Mouse (Mus musculus): ENCODE results near the gene Gm45716.

Gm45716 gene

DNA sequence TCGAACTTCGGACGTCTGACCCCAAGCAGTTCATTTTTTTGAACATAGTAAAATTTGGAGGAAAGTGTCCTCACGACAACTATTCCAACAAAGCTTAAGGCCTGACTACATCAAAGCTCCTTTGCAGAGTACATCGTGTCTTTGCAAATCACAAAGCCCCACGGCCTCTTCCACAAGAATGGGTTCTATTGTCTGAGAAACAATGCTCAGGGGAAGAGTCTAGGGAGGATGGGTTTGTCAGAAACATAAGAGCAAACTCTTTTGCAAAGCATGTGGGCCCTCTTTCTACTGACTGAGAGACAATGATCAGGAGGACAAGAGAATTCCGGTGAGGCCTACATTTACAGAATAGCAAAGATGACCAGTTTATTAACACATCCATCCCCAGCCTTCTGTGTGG lies 26.8 kb downstream of the Gm45716 start:
- DNase-seq (ENCODE audit: low spot score in 2 of 2) = no peak

DNA sequence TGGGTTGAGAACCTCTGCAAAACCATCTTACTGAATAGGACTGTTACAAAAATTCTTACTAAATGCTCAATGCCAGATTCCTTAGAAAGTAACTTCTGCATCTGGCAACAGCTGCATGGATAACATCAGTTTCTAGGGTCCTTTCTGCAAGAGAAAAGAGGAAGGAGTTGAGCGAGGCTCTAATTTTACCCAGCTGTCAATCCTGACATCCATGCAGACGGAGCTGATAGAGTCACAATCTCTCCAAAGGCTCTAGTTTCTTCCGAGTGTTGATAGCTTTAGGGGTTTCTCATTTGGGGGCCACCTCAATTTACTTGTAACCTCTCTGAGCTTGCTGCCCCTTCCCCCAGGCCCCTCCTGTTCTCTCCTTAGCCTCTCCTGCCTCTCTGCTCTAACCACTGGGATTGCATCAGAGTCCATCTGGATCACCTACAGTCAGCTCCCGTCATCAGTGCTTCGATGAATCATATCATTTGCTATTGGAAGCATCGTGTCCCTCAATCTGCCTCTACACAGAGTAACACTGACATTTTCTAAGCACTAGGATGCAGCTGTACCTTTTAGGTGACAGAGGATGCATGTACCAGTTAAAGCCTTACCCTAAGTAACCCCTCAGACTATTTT lies 32.7 kb downstream of the Gm45716 start:
- no peak for DNase-seq (ENCODE audit: low spot score in 2 of 2)

DNA sequence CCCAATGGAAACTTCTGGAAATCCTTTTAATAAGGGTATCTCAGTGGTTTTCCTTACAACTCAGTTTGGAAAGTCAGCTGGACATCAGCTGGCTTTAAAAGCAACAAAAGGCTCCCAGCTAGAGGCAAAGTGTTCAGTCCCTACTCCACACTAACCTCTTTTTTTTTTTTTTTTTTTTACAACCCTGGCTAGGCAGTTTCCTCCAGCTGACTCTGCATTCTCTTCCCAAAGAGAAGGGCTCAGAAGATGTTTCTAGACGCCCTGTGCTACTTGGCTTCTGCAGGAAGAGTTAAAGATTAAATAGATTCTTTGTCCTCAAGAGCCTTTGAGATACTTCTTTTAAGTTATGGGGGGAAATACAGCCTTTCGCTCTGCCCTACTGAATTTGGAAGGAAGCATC lies 33.3 kb downstream of the Gm45716 start:
- DNase-seq (ENCODE audit: low spot score in 2 of 2) = no peak

DNA sequence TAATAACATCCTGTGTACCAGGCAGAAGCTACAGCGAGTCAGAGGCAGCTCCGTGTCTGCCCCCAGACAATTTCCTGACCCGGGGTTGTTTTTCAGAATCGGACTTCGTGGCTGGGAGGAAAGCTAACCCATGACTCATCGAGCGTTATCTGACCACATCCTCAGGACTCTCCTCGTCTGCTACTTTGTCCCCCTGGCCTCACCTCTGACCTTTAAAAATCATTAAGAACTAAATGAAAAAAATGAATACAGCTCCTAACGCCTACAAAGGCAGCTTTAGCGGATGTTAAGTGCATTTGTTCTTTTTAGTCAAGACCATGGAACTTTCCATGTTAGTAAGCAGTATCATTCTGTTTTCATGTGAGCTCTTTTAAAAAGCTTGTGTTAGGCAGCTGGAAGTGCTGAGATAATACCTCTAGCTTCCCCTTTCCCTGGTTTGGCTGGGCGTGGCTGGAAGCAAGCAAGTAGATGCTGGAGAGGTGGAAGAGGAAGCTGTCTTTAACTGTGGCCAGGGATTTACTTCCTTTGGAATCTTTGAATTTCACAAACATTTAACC lies 37.5 kb downstream of the Gm45716 start:
- DNase-seq (ENCODE audit: low spot score in 2 of 2) = no peak

DNA sequence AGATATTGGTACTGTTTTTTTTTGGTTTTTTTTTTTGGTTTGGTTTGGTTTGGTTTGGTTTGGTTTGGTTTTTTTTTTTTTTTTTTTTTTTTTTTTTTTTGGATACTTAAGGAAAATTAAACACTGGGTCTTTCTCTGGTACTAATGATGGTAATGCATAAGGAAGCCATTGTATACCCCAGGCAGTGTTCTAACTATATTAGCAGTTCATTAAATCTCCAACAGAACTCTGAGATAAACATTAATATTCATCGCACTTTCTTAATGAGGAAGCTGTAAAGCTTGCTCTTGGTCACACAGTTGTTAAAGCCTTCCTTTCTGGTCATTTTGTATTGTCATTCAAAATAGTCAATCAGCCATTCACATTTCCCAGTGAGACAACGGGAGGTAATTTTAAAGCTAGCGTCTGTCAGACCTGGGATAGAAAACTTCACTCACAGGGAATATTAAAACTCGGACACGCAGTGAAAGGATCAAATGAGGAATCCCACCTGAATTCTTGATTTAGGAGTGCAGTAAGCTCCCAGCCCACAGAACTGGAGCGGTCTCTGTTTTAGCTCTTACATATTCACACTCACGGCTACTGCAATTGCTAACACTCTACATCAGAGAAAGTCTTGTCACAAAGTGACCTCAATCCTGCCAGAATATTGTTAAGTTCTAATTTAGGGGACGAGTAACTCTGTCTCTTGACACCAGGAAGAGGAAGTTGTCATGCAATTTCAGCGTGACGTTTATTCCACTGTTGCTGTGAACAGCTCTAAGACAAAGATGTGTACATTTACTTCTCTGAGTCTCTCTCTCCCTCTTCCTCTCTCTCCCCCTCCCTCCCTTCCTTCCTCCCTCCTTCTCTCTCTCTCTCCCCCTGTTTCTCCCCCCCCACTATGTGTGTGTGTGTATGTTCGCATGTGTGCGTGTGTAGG lies 39.8 kb downstream of the Gm45716 start:
- DNase-seq (ENCODE audit: low spot score in 2 of 2) = no peak

DNA sequence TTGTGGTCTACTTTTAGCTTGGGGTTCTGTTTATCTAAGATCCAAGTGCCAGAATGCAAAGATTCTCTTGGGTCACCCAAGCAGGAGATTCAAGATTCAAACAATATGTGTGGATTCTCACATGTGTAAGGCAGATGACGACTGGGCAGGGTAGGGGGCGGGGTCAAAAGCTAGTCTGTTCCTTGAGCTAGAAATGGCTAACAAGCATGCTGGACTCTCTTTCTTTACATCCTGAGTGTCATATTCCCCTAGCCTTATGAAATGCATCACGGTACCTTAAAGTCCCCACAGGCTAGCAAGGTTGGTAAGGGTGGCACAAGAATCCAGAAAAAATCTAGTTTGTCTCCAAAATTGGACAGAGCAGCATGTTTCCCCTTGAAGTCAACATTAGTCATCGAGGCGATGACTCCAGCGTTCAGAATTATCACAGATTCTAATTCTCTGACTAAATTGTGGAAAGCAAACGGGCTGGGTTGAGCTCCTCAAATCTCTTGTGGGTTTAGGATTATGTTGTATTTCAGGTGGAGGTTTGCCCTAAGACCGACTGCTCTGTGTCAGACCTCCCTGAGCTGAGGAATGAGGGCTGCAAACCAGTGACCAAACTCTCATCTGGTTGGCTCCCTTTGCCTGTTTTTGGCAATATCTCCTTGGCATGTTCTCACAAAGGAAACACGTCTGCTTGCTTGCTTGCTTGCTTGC lies 40.9 kb downstream of the Gm45716 start:
- no peak for DNase-seq (ENCODE audit: low spot score in 2 of 2)

DNA sequence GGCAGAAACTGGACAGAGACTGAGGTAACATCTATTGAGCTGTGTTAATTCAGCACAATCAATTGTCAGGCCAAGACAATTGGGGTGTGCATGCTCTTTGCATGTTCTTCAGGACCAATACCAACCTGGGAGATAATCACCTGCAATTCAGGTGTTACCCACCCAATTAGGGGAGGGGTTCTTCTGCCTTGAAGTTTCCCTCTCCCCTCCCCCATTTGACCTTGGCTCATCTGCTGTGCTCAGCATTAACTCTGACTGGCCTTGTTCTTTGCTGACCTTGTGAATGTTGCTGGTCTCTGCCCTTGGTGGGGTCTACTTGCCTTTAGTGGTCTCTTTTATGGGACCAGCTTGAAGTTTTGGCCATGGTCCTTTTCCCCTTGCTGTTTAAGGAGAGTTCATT lies 42.3 kb downstream of the Gm45716 start:
- DNase-seq (ENCODE audit: low spot score in 2 of 2) = no peak

DNA sequence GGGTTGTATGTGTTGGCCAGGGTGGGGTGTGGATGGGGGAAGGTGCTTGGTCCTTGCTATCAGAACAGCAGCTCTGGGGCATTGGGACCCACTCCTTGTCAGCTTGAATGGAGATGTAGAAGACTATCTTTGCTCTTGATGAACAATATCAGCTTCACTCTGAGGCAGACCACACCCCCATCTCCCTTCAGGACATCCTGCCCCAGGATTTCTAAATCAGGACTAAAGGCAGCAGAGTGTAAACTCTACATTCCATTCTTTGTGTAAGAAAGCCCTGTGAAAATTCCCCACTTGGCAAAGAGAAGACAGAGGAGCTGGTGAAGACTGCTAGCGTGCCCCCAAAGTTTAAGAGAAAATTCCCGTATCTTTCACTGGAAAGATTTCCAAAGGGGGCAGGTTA lies 43.2 kb downstream of the Gm45716 start:
- no peak for DNase-seq (ENCODE audit: low spot score in 2 of 2)

DNA sequence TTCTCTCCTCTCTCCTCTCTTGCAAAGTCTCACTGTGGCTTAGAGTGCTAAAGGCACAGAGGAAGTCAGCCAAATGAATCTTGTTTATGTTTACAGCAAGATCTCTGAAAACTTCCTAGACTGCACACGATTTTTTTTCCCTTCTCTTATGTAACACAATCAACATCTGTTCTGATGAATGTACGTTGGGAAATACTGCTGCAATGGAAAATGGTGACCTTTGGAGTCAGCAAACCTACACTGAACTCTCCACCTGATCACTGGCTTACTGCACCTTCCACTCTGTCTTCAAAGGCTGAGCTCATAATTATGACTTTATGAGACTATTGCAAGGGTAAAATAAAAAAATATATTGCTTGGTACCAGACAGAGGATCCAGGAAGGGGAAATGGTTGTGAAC lies 44.1 kb downstream of the Gm45716 start:
- no peak for DNase-seq (ENCODE audit: low spot score in 2 of 2)

DNA sequence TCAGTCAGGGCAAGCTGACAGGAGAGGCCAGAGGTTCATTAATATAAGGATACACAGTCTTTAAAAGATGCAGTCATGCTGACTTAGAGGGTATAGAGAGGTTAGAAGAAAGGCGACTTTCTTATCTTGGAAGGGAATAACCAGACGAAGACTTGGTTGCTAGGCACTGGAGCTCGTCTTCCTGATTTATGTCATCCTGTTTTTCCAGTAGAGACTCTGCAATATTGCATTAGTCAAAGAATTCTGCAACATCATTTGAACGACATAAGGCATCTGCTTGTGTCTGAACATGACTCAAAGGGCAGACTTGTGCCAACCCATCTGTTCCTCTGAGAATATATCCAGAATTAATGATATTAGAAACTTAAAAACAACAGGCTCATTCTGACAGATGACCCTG lies 45.2 kb downstream of the Gm45716 start:
- no peak for DNase-seq (ENCODE audit: low spot score in 2 of 2)

DNA sequence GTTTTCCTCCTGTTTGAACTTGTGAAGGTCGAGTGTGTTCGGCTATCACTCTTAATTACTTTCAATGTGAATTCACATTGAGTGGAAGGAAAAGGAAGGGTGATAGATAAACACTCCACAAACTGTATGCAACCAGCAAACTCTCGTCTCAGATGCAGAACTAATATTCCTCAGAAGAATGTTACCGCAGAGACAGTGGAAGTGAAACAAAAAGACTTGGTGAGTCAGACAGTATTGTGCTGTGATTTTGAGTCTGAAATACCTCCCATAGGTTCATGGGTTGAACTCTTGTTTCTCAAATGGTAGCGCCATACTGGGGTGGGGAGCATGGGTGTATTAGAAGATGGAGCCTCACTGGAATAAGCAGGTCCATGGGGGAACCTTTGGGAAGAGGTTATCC lies 47.7 kb downstream of the Gm45716 start:
- DNase-seq (ENCODE audit: low spot score in 2 of 2) = no peak

DNA sequence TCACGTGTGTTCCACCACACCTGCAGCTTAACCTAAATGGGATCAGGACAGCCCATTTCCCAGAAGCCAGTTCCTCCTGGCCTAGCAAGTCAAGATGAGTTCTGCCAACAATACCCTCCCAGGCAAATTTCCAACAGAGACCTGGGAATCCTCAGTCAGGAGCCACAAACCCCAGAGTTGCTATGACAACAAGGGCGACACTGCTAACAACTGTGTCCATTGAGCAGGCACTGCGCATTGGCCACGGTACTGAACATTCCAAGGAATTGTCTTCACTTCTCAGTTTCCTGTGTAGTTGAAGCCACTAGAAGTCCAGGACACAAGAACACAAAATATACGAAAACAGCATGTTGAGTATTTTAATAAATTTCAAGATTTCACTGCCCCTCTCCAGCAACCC lies 50.1 kb downstream of the Gm45716 start:
- DNase-seq (ENCODE audit: low spot score in 2 of 2) = no peak

DNA sequence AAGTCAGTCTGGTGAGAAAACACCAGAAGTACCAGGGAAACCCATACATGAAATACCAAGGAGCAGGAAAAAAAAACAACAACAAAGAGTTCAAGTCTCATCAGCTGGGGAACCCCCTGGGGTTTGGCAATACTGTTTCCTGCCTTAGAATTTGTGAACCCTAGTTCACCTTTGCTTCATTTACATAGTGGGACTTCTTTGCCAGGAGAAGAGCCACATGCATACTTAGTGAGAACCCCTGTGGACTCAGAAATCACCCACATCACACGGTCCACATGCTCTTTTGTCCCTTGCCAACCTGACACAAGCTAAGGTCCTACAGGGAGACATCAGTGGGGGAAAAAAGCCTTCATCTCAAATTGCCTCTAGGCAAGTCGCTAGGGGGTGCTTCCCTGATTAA lies 51.2 kb downstream of the Gm45716 start:
- no peak for DNase-seq (ENCODE audit: low spot score in 2 of 2)

DNA sequence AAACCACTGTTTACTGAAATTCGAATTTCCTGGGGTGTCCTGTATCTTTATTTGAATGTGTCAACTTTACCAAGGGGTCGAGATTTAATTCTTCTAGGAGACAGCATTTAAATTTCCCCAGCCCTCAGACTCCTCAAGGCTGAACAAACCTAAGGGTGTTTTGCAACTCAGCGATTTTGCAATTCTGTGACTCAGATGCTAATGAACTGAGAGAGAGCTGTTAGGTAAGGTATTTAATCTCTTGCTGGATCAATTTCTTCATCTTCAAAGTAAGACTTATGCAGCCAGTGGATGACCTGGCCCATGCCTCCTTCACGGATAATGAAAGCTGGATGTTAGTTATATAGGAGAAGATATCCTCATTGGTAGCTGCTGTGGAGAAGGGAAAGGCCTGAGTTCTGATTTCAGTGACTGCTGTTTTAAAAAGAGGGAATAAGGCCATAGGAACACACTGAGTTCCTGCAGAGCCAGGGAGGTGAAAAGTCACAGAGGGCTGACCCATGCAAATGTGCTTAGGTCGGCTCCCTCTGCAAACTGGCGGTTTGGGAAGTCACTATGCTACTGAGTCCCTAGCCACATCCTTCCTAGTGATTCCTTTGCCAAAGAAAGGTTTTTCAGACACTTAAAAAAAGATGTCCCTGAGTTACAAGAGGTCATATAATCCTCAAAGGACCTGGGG lies 53.3 kb downstream of the Gm45716 start:
- no peak for DNase-seq (ENCODE audit: low spot score in 2 of 2)

DNA sequence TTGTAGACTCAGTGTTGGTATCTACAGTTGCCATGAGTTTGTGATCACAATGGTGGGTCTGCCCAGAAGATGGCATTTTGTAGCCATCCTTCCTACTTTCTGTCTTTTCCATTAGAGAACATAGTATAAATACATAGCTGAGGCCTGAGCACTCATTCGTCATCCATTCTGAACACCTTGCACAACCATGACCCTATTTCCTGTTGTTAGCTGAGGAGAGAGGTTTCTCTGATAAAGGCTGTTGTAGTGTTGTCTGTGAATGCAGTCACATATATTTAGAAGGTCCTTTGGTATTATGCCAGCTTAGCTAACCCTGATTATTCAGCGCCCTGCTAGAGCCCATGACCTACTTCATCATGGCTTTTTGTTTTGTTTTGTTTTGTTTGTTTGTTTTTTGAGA lies 54.4 kb downstream of the Gm45716 start:
- DNase-seq (ENCODE audit: low spot score in 2 of 2) = no peak

DNA sequence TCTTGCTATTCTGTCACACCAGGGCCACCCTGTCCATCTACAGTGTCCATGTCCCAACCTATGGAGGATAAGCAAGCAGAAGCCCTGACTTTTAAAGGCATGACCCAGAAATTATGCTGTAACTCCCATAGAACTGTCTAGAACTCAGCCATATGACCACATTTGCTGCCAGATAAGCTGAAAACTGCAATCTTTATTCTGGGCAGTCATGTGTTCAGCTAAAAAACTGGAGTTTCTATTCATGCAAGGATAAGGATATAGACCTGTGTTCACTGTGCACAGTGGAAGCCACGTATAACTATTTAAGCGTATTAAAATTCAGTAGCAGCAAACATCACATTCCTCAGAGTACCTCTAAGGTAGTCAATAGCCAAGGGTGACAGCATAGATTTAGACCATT lies 55.8 kb downstream of the Gm45716 start:
- DNase-seq (ENCODE audit: low spot score in 2 of 2) = no peak

DNA sequence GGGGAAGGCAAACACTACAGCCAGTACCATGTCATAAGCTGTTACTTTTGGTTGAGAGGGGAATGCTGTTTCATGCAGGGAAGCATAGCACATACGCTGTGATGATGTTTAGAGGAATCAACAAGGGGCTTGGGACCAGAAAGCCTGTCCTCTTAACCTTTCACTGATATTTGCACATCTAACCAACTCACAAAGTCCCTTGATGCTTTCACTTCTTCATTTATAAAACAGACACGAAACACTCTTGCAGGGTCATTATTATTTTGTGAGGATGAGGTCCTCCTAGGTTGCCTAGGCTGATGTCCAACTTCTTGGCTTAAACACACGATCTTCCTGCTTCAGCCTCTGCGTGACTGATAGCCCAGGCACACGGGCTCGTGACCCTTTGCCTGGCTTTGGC lies 58.1 kb downstream of the Gm45716 start:
- DNase-seq (ENCODE audit: low spot score in 2 of 2) = no peak

DNA sequence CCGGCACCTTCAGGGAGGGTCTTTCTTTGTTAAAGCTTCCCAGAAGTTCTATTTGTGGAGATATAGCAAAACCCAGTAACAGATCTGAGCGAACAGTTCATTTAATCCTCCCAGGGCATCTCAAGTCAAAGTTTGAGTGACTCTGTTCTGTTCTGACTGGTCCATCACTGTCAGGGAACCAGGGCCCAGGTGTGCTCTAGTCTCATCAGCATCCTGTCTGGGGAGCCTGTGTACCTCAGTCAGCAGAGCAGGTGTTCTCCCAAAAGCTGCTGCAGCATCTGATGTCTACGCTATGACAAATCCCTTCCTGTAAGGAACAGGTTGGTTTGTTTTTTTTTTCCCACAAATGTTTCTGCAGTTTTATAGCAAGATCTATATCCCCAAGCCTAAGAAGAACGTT lies 59.2 kb downstream of the Gm45716 start:
- no peak for DNase-seq (ENCODE audit: low spot score in 2 of 2)

DNA sequence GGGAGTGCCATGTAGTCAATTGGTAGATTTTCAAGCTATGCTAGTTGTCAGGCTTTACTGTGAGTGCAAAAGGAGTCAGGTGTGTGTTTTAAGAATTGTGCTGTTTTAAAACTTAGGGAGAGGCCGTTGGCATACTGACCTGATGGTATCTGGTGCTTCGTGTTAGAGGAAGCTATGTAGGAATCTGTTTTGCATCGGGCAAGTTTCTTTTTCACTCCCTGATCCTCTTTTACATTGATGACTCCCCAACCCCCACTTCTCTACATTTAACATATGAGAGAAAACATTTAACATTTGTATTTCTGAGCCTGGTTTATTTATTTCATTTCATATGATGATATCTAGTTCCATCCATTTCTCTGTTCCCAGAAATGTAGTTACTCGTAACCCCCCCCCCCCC lies 60.3 kb downstream of the Gm45716 start:
- no peak for DNase-seq (ENCODE audit: low spot score in 2 of 2)

DNA sequence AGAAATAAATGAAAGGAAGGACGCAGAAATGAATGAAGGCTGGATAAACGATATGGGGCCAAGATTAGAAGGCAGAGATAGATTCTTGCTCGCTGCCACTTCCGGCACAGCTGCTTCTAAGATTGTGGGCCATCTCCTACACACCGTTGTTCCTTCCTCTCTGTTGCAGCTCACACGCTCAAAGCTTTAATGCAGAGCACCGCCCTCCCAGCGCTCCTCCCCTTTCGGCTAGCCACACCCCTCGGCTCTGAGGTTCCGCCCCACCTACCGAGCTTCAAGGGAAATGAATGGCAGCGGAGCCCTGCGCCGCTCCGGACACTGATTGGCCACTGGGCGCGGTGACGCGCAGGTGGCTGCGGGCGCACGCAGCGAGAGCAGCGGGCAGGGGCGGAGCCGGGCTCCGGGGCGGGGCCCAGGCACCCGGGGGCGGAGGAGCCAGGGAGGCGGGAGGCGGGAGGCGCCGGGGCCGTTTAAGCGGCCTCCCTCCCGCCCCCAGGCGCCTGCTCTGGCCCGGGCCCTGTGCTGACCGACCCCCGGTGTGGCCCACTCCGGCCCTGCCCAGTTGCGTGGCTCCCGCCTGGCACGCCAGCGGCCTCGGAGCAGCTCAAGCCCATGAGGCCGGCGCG lies 61.7 kb downstream of the Gm45716 start, which contains the start of gene Mmd:
Gene Mmd (plus strand): TSS at position 432 of the 626 bp plus-strand sequence.
- peak; percentile 88 to 96 for DNase-seq (ENCODE audit: low spot score in 2 of 2)

DNA sequence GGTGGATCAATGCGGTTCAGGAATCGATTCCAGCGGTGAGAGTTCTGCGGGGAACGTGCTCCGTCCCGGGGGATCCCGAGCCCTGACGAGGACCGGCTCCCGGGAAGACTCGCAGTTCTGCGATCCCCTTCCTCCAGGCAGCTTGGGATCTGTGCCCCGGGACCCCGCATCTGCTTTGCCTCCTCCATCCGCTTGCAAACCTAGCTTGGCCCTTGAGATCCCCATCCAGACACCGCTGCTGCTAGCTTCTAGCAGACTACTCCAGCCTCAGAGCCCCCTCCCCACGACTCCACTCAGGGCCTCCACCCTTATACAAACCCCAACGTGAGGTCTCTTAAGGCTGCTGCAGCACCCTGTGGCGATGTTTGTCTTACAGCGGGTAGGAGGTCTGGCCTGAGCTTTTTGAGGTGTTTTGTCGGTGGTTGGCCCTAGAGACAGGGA lies 62.2 kb downstream of the Gm45716 start:
- no peak for DNase-seq (ENCODE audit: low spot score in 2 of 2)

Data from spleen, postnatal 10 days (tissue).